Mouse (Mus musculus): Measurements from ENCODE around the gene Snx1. TPM values are rescaled to one million over a fixed set of nuclear protein-coding genes. Genes with fewer than 3 reads are reported as not detected.

Snx1 gene
- total RNA-seq, 2 experiments from 2014 or later: 91.8 to 94.8 TPM

GRCm38 (mm10) chr9:66053620-66054019 is 72.8 kb downstream of the Snx1 start:
- DNase-seq (ENCODE audit: low spot score in 2 of 2): no peak

GRCm38 (mm10) chr9:66052731-66053130 is 73.7 kb downstream of the Snx1 start:
- no peak for DNase-seq (ENCODE audit: low spot score in 2 of 2)

DNA sequence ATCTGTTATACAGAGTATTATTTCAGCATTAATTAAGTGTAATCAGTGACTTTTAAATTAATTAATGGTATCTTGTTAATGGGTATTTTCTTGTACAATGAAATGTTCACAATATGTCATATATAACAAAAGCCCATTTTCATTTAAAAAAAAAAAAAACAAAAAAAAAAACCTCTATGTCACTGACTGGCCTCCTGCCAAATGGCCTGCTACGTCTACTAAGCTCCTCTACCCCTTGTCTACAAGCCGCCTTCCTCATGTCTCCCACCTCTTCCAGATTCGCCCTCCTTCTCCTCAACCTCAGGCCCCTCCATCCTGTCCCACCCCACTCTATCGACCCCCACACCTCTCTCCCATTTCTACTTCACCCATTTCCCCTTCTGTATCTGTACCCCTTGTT is 74.9 kb downstream of the Snx1 start:
- DNase-seq (ENCODE audit: low spot score in 2 of 2): no peak

DNA sequence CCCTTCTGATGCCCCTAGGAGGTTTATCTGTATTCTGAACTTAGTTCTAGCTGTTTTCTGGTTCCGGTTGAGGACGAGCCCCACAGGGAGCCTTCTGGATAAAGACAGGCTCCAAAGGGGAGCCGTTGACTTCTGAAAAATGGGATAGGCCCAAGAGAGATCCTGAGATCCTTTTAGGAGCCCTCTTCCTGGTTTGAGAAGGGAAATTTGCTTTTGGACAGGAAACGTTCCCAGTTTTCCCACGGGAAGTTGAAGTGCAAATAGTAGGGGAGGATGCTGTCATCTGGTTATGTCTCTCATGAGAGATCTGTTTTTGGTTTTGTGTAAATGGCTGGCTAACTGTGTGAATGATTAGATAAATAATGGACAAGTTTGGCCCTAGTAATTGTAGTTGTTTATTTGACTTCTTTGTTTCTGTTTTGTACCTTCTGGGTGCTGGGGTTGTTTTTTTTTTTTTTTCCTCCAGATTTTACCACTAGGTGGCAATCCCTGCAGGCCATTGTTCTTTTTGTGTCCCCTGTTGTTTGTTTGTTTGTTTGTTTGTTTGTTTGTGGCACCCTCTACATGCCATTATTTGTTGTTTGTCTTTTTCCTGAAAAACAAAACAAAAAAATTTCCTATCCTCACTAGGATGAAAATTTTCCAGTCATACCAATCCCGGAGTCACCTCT is 76.3 kb downstream of the Snx1 start:
- no peak for DNase-seq (ENCODE audit: low spot score in 2 of 2)

- DNase-seq (ENCODE audit: low spot score in 2 of 2): no peak
Measured at GRCm38 (mm10) chr9:66043241-66043640, 83.1 kb downstream of the Snx1 start.

- DNase-seq (ENCODE audit: low spot score in 2 of 2): no peak
Measured at GRCm38 (mm10) chr9:66042331-66042730, 84.1 kb downstream of the Snx1 start.

DNA sequence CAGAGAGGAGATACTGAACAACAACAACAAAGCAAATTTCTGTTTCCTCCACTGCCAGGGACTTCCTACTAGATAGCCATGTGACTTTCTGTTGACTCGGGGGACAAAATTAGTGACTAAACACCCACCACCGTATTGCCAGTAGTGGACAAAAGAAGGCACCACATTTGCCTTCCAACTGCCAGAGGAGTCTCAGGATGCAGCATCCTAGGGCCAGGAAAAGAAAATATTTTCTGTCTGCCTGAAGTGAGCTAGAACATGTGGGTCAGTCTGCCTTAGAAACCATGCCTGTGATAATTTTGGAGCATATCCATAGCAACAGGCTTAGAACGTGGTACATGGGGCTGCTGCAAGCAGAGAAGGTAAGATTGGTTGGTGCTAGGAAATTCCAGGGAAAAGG is 85.6 kb downstream of the Snx1 start:
- peak in 1 of 2 experiments; percentile 57 for DNase-seq (ENCODE audit: low spot score in 2 of 2)

- DNase-seq (ENCODE audit: low spot score in 2 of 2): peak in 1 of 2 experiments; percentile 46
Measured at GRCm38 (mm10) chr9:66039290-66039689, 87.1 kb downstream of the Snx1 start.

DNA sequence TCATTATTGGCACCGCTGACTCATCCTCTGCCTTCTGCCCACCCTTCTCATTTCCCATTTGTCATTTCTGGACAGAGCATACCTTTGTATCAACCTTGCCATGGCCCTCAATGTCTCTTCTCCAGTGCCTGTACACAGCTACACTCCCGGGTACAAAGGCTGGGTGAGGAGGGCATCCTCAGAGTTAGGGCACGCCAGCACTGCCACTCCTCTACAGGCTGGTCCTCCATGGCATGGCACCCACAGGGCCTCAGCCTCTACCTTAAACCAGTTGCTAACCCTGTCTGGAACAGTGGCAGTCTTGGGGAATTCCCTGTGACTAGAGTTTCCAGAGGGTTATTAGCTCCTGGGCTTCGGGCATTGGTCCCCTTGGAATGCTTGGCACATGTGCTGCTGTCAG is 87.8 kb downstream of the Snx1 start:
- DNase-seq (ENCODE audit: low spot score in 2 of 2): peak in 1 of 2 experiments; percentile 29

Other genes starting within 250 kb of the Snx1 start
- not detected for gene Pclaf, start 236.3 kb downstream of the Snx1 start, total RNA-seq (2021)
- 10 to 100 TPM; 36.9 to 42.2 TPM for gene Trip4, start 217.8 kb downstream of the Snx1 start, total RNA-seq (2021)
- 10 to 100 TPM; 38.1 to 40.1 TPM for gene Csnk1g1, start 217.7 kb downstream of the Snx1 start, total RNA-seq (2021)
- gene Ppib, start 66.4 kb downstream of the Snx1 start, total RNA-seq (2021): 100 to 1,000 TPM; 195 to 196 TPM
- gene Snx22, start 56.9 kb downstream of the Snx1 start, total RNA-seq (2021): 1 to 10 TPM; 5.9 to 6.1 TPM
- gene Ciao2a, start within 50 bp of the Snx1 start, total RNA-seq (2021): 10 to 100 TPM; 29.4 to 30.5 TPM
- gene Dapk2, start 31.6 kb upstream of the Snx1 start, total RNA-seq (2021): under 1 TPM; 0.76 to 0.92 TPM
- 100 to 1,000 TPM; 100 to 109 TPM for gene Herc1, start 223.9 kb upstream of the Snx1 start, total RNA-seq (2021)

Data from layer of hippocampus, adult 18-20 months (tissue).